Mouse (Mus musculus) testis, adult 2 months (tissue): ENCODE measurements around the gene Celf3.

Source experiments
- CTCF ChIP-seq: fragments of 200-500 bp; IDR thresholded peaks from 2 replicates; pipeline ENCODE4 v1.5.1; 2012; ENCODE audit warnings: low read depth, mild to moderate bottlenecking, inconsistent platforms, low read length, moderate library complexity; ENCODE audit not compliant: control insufficient read depth, insufficient read depth, insufficient replicate concordance
- POLR2A ChIP-seq: fragments of 200-500 bp; IDR thresholded peaks from 2 replicates; pipeline ENCODE4 v1.6.1; 2012; ENCODE audit warnings: low read depth, mild to moderate bottlenecking, inconsistent platforms, low read length, moderate library complexity; ENCODE audit not compliant: control insufficient read depth

DNA sequence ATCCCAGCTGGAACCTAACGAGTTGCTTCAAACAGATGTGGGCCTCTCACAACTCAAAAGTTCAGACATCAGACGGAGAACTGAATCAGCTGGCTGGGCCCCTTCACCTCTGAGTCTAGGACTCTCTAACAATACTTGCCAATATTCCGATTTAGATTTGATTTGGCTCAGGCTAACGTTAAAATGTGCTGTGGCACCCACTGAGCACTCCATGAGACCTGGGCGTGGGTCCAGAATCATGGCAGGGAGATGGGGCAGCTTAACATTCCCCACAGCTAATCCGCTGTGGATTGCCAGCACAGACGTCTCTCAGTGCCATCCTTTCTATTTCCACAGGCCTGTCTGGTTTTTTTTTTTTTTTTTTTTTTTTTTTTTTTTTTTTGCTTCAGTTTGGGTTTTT, 7.8 kb downstream of the Celf3 start:
- TF ChIP-seq CTCF (no peak), POLR2A (no peak)
